Mouse (Mus musculus) 416B (cell line): ENCODE data around the gene Arrdc3.
"Not testable (repeated sequence)": the region's sequence is repeated elsewhere in the genome, so short reads cannot be mapped to it uniquely, and the experiment has no call there.

ENCODE experiments used
- DNase-seq: peaks from one replicate; pipeline ENCODE4 v3.0.0; 2011; ENCODE audit warnings: low read depth

Gene Arrdc3

DNA sequence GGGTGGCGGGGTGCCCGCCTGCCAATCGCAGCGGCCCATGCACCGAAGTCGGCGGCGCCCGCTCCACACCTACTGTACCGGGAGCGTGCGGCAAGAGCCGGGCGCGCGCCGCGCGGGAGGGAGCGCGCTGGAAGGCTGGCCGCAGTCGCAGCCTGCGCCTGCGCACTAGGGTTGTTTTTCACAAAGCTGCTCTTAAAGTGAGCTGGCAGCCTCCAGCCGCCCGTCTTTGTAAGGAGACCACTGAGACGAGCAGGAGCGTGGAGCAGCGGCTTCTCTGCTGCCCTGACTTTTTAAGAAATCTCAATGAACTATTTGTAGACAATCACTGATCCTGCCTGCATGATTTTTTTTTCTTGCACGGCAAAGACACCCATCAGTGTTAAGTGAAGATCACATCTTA, at the start of gene Arrdc3:
Gene Arrdc3 (plus strand): TSS at position 195 of the 400 bp plus-strand sequence.
- DNase-seq, result peak; percentile 96

DNA sequence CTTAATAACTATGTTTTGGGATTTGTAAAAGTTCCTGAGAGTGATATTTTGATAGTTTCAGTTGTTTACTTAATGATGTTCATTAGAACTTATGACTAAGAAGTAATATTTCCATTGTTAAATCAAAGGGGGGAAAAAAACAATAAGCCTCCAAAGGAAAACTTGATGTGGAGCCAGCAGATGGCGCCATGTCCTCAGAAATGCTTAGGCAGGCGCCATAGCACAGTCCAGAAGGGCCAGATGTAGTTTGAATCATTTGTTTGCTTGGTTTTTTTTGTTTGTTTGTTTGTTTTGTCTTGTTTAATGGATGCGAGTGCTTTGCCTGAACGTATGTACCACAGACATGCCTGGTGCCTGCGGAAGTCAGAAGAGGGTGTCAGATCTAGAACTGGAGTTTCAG, 21.0 kb upstream of the Arrdc3 start:
- peak; percentile 73 for DNase-seq

DNA sequence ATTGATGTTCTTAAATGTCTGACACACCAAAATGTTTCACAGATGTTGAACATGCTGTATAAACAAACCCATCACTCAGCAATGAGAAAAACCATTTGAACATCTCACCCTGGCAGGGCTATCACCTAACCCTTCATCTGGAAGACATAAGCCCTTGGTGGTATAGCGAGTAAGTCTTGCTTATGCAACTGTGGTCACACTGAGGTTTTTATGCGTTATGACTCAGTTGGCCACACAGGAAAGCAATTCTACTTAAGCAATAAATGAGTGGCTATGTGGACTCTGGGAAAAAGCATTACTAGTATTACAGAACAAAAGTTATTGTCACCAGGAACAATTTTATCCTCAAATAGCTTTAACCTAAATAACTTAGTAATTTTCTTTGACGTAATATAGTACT, 19.0 kb upstream of the Arrdc3 start:
- DNase-seq, result peak; percentile 93

DNA sequence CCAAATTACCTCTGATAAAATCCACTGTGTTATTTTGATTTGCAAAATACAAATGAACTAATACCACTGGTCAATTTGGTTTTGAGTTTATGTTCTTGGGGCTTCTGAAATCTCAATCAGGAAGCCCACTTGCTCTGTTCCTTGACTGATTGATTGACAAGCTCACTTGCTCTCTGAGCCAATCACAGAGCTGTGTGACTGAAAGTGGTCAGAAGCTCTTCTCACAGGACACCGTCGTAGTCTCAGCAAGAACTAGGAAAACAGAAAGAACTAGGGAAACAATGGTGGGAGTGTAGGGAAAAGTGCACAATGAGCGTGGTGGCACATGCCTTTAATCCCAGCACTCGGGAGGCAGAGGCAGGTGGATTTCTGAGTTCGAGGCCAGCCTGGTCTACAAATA, 8.1 kb upstream of the Arrdc3 start:
- no peak for DNase-seq

DNA sequence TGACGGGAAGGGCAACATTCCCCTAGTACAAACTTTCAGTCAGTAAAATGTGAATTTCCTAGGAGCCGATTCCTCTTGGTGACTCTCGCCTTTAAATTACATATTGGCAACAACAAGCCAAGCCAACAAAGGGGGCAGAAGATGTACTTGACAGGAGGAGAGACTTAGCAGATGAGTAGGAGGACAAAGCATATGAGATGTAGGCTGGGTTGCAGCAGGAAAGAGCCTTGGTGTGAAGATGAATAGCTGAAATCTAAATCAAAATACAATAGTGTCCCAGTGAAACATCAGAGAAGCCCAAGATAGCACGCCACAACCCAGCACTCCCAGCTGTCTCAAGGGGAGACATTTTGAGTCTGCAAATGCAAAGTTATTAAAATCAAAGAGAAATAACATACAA, 2.4 kb upstream of the Arrdc3 start:
- DNase-seq, result no peak

DNA sequence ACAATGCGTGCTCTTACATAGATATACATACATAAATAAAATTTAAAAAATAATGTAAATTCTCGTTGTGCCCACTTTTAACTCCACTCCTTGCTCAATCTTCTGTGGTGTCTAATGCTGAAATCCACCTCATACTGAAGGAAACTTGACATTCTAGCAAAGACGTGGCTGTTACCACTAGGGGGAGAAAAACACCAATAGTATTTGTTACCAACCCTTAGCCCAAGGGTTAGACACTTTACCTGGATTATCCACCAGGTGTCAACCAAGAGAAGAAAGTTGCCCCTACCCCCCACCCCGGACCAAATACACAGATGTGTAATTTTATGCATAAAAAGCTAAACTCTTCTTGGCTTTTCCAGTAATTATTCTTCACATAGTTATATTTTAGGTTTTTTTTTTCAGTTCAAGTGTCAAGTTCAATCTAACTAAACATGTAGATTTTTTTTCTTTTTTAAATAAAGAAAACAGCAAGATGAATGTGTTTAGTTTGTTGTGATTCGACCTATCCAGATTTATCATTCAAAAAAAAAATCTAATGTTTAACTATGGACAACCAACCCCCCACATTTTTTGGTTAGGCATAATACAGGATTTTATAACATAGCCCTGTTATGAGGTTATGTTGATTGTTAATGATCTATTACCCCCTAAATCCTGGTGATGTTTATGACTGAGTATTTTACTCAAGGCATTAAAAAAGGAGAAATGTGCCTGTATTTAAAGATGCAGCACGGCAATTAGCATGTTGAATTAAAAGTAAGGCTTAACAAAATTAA, 1.3 kb upstream of the Arrdc3 start:
- peak; percentile 91 for DNase-seq

DNA sequence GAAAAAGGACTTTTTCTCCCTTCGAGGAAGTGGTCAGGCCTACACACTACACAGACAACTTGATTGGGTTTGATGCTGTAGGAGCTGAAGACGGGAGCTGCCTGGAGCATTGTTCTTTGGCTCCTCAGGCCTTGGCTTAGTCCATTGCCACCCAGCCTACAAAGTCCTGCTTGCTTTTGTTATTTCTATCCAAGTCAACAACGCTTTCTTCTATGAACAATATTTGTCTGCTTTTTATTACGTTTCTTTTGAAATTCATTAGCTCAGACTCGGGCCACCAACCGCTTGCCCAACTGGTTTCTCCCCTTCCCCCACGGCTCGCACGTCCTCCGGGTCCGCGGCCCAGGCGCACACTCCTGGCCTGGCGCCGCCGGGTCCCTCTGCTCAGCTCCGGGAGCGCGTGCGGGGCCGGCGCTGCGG, 458 bp upstream of the Arrdc3 start:
- DNase-seq, result peak; percentile 81

DNA sequence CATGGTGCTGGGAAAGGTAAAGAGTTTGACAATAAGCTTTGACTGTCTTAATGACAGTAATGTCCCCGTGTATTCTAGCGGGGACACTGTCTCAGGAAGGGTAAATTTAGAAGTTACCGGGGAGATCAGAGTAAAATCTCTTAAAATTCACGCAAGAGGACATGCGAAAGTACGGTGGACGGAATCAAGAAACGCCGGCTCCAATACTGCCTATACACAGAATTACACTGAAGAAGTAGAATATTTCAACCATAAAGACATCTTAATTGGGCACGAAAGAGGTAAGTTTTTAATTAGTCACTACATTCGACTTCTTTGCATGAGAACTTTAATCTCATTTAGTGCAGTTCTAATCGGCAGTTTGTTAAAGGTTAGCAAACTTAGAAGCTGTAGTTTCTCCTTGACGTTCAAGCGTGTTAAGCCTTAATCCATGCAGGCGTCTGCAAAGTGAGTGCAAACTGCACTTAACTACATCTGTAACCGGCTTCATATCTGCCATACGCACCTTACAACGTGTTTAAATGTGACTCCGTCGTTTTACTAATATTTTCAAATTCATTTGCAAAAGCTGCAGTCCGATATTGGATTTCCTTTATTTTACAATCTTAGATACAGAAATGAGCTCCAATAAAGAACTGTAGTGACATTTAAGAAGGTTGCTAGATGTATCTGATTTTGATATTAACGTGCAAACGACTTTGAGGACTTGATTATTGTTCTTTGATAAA, 629 bp downstream of the Arrdc3 start:
- peak; percentile 83 for DNase-seq

DNA sequence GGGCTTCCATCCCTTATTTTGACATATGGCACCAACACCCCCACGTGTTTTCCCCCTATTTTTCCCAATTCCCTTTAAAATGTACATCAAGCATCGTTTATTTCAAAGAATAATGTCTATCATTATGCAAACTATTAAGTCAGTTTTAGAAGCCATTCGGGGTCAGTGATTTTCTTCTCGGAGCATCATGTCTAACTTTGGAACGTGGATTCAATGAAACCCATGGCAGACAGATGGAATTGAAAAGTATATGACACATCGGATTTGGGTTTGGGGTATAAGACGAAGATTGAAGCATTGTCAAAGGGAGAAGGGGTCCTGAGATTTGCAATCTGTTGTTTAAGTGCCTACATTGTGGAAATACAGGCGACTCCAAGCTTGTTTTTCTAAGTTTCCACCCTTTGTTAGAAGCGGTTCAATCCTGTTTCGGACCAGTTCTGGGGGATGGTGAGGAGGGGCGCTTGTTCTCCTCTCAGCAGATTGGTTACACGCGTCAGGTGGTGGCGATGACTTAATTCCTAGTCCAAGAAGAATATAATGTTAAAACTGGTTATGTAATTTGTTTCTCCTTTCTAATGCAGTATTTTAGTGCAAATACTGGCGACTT, 1.3 kb downstream of the Arrdc3 start:
- peak; percentile 97 for DNase-seq

DNA sequence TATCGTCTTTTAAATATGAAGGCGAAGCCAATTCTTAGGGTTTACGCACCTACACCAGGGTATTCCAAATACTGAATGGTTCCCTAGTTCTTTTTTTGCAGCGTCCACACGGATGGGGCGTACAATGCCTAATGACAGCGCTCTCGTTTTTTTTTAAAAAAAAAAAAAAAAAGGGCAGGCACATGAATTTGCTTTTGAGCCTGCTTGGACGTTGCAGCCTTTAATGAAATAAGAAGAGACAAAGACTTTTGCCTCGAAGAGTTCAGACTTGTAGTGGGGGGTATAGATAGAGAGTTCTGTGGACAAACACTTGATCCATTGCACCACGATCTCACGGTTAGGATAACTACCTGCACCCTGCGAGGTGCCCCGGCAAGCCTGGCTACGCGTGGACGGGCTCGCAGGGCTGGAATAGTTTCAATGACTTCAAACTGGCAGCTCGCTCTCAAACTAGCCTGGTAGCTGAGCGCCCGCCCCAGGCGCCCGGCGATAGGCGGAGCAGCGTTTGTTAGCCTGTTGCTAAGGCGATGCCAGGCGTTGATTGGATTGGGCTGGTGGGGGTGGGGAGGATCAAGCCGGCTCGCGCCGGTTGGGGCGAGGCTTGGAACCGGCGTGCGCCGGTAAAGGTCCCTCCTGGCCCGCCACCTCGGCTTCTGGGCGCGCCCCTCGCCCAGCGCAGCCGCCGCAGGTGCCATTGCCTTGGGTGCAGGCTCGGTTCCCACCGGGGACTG, 2.1 kb downstream of the Arrdc3 start:
- DNase-seq, result peak; percentile 97

DNA sequence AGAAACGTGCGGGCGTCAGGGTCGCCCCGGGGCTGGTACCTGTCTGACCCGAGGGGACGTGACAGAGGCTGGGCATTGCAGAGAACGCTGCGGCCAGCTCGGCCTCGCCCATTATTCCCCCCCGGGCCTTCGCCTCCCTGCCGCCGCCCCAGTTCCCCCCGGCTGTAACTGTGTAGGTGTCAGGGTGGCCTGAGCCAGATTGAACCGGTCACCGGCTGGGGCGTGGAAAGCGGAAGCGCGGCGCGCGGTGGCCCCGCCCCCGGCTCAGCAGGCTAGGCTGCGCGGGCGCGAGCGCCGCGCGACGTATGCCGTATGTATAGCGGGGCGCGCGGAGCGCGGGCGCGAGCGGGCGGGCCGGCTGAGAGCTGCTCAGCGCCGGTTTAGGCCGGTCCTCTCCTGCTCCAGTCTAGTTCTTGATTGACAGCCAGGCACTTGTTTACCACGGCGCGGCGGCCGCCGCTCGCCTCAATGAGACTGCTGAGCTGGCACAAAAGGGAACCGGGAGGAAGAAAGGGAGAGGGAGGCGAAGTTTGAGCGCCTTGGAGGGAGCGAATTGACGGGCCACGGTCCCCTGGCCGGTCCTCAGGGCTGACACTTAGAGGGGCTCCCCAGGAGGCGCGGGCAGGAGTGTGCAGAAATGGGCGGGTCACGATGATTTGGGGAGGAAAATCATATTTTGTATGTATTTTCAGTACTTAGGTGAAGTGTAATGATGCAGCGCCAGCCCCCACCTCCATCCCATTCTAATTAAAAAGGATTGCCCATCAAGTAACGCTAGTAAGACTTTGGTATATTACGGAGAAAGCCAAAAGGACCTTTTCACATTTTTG, 2.9 kb downstream of the Arrdc3 start:
- peak; percentile 96 for DNase-seq

DNA sequence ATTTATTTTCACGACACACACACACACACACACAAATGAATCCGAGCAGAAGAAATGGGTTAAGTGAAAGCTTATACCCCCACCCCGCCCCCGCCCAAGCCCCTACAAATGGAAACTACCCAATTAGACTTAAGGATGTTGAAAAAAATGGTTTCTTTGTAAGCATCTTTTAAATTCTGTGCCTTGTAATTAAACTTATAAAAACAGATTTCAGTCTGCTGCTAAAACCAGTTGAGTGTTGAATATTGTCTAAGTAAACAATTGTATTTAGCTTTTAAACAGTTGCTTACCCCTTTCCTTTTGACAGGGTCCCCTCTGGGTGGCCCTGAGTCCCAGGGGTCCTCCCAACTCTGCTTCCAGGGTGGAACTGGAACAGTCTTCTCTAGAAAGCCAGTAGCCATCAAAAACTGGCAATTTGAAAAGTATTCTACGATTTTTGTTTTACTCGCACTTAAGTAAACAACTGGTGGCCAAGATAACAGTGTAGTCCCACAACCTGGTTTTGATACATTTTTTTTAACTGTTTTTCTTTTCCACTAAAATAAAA, 3.6 kb downstream of the Arrdc3 start:
- DNase-seq, result peak; percentile 50

DNA sequence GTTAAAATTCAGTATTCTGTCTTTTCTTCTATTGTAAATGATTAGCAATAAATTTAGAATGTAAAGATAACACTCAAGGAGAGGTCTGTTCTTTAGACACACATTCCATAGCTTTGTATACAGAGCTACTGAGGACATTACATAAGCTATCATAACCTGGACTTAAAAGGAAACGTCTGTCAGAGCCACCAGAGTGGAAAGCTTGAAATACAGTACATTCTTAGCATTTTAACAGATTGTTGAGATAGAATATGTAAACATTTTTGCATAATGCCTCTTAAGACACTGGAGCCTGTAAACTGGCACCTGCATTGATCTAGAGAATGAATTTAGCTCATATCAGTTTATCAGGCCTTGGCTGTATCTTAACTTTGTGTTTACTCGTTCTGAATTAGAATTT, 4.7 kb downstream of the Arrdc3 start:
- no peak for DNase-seq

DNA sequence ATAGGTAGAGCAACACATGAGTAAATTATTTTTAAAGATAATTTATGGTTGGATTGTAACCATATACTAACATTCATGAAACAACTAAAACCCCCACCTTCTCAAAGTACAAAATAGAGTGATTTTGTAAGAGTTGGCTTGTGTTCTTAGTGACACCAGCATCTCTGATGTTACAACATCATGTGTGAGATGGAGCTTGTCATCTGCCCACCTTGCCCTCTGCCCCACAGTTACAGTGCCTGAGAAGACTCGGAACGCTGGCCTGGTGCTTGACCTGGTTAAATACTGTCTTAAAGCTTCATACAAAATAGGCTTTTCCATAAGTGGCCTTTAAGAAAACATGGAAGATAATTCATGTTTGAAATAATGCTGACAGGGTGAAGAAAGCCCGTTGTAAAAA, 11.7 kb downstream of the Arrdc3 start:
- not testable (repeated sequence) for DNase-seq

DNA sequence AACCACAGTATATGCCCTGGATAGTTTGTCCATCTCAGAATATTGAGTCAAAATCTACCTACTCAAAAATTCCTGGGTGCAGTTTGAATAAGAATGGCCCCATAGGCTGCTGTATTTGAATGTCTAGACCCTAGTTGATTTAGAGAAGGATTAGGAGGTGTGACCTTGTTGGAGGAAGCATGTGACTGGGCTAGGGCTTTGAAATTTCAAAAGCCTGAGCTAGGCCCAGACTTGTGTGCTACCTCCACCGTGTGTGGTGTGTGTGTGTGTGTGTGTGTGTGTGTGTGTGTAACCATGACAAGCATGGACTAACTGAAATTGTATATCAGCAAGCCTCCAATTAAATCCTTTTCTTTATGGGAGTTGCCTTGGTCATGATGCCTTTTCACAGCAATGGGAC, 14.2 kb downstream of the Arrdc3 start:
- DNase-seq, result no peak

DNA sequence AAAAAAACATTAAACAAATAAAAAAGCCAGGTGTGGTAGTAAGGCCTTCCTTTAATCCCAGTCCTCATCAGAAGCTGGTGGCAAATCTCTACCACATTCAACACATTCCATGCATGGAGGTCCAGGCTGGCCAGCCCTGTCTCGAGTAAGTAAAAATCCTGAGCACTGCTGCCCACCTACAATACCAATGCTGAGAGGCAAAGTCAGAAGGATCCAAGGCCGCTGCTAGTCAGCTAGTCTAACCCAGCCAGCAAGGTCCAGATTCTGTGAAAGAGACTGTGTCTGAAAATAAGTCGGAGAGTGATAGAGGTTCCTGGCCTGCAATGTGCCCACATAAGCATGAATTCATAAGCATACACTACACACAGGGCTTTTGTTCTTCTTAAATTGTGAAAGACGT, 14.9 kb downstream of the Arrdc3 start:
- DNase-seq, result no peak

DNA sequence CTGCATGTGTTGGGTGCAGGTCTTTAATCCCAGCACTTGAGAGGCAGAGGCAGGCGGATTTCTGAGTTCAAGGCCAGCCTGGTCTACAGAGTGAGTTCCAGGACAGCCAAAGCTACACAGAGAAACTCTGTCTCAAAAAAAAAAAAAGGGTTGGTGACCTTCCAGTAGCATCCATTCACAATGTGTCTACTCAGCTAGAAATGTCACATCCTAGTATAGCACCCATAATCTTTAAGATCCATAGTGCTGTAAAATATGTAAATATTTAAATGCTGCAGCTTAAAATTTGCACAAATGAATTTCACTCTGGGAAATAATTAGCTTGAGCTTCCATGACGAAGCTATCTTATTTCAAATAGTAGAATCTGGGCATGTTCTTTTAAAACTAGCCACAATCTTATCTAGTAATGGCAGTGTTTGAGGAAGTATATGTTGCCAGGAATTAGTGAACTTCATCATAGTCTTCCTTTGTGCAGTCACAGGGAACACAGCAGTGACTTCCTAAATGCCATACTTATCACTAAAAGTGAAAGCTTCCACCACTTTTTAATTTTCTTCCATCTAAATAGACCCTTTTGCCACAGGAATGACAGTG, 16.3 kb downstream of the Arrdc3 start:
- DNase-seq, result peak; percentile 60

DNA sequence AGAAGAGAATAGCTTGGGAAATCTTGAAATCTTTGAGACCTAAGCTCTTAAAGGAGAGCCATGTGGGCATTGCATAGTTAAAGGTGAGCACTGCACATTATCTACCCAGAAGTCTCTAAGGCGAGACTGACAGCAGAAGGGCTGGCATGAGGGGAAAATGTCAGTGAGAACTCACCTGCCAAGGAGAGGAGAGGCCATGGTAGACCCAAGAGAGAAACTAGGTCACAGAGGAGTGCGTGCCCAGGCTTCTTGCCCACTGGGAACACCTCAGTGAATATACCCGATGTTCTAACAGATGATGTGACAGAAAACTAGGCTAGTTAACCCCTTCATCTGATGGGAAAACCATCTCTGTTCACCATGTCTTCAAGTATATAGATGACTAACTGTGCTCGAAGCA, 18.2 kb downstream of the Arrdc3 start:
- DNase-seq, result no peak

DNA sequence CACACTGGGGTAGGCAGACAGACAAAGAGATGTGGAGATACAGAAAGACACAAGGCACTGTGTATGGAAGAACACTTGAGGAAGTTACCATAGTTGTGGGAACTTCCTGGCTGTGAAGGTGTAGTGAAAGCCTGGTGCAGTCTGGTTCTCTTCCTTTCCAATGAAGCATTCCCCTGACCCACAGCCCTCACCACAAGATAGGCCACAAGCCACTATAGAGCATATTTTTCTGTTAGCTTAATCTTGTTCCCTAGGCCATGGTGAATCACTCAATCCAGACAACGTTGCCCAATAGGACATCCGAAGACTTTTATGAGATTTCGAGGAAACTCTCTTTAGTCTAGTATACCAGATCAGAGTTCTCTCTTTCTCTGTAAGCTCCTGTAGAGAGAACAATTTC, 19.6 kb downstream of the Arrdc3 start:
- peak; percentile 73 for DNase-seq

DNA sequence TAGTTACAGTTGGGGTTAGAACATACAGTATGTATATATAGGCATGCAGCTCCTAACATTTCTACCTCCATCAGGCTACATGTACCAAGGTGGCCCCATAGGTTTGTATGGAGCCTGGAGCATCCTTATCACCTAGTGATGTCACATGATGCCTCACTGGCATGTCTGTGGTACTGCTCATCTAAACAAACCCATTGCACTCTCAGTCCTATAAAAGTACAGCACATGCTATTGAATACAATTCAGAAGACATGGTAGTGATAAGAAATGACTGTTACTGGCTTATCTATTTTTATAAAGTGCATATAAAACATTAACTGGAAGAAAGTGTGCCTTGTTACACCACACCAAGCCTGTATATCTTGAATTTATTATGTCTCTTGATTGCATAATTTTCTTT, 30.2 kb downstream of the Arrdc3 start:
- DNase-seq, result no peak

DNA sequence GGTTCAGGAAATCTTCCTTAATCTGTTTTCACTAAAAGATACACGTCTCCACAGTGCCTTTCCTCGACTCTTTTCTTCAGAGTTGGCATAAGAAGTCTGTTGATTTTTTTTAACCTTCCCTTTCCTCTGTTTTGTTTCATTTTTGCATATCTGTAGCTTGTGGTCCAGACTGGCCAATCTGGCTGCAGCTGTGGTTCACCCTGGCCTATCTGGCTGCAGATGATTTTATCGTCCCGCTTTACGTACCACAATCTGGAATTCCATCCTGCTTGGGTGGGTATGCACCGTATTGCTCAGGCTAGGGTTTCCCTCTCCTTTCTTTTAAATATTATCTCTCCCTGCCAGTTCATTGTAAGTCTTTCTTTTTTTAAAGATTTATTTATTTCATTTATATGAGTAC, 37.8 kb downstream of the Arrdc3 start:
- peak; percentile 56 for DNase-seq
